Mouse (Mus musculus): Measurements from ENCODE around the gene Ctsh.

GRCm38 (mm10) chr9:90016204-90016603, 37.7 kb upstream of the Ctsh start:
- TF ChIP-seq CTCF (conservative IDR thresholded peaks at IDR 0.05; ENCODE audit: low read length) (no peak), POU5F1 (IDR thresholded peaks at IDR 0.05; ENCODE audit: borderline replicate concordance, low read length) (no peak), NANOG (IDR thresholded peaks at IDR 0.05; ENCODE audit: borderline replicate concordance, low read length) (no peak)
